Mouse (Mus musculus): Measurements from ENCODE around the gene Adh4. TPM values are rescaled to one million over a fixed set of nuclear protein-coding genes. Genes with fewer than 3 reads are reported as not detected.
A peak's percentile ranks its signal among the peaks of the same experiment; 100 is the strongest.
"Not testable (repeated sequence)": the region's sequence is repeated elsewhere in the genome, so short reads cannot be mapped to it uniquely, and the experiment has no call there.

Gene Adh4
- polyA plus RNA-seq, 1 experiment, result not detected

DNA sequence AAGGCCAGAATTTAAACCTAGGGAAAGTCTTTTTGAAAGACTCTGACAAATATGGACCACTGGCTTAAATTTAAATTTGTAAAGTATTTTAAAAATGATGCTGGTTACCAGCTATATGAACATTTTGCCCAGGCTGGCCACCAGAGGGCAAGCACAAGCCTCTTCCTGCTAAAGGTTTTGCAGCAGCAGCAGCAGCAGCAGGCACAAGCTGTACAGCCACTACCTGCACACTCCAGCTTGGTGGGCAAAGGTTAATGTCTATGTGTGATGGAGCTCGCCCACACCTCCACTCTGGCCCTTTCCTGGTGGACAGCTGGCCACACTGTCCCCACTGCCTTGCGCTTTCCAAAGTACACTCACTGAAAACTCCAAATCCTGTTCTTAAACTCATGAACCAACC lies 47.9 kb downstream of the Adh4 start:
- TF ChIP-seq CTCF (IDR thresholded peaks at IDR 0.05; ENCODE audit: low read depth, low read length) (peak; percentile 46; the same call in 1 of the 2 replicates), POLR2A (IDR thresholded peaks at IDR 0.05; ENCODE audit: borderline replicate concordance, low read depth, low read length) (no peak)
- Histone ChIP-seq H3K27ac (ENCODE audit: insufficient read depth, low read depth, low read length) (no peak overlapping the region), H3K4me3 (ENCODE audit: insufficient read depth, low read length) (no peak overlapping the region), H3K4me1 (ENCODE audit: control insufficient read depth, insufficient read depth, low read length) (no peaks in the 10 kb centered on the region)

DNA sequence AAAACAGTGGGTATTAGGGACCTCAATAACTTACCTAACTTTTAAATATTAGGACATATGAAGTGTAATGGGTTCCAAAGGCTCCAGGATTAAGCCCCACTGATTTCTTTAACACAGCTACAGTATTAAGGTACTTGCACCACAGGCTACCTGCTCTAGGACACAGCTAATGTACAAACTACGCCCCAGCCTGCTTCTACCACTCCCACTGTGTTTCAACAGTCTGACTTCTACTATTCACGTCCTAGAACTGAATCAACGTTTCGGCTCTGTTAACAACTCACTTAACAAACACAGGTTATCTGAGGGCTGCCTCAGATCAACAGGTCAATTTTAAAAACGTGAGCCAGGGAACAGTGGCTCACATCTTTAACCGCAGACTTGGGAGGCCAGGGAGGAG lies 48.5 kb downstream of the Adh4 start:
- no peak for TF ChIP-seq CTCF (IDR thresholded peaks at IDR 0.05; ENCODE audit: low read depth, low read length)
- TF ChIP-seq POLR2A (IDR thresholded peaks at IDR 0.05; ENCODE audit: borderline replicate concordance, low read depth, low read length), result no peak
- no peak overlapping the region for H3K4me3 ChIP-seq (ENCODE audit: insufficient read depth, low read length)
- H3K27ac ChIP-seq (ENCODE audit: insufficient read depth, low read depth, low read length), result no peak overlapping the region
- no peaks in the 10 kb centered on the region for H3K4me1 ChIP-seq (ENCODE audit: control insufficient read depth, insufficient read depth, low read length)

DNA sequence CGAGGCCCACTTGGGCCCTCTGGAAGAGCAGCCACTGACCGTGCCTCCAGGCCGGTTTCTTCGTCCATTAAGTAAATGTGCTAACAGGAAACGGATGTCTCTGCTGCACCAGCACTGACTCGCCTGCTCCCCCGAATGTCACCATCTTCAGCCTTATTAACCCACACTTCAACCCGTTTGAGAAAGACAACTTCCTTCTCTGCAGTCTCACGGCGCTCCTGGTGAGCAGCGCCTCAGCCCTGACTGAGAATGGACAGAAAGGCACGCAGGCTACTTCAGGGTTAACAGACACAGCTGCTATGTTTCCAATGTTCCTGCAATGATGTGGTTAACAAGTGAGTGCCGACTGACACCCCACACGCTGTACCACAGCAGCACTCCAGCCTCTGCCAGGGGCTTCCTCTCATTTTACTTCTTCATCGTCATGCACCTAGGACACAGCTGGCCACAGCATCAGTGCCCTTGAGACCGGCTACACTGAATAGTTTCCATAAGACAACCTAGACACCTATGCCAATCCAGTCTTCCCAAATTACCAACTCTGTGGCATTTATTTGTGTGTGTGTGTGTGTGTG lies 49.4 kb downstream of the Adh4 start:
- TF ChIP-seq CTCF (IDR thresholded peaks at IDR 0.05; ENCODE audit: low read depth, low read length) (no peak), POLR2A (IDR thresholded peaks at IDR 0.05; ENCODE audit: borderline replicate concordance, low read depth, low read length) (no peak)
- Histone ChIP-seq H3K4me3 (ENCODE audit: insufficient read depth, low read length) (no peak overlapping the region), H3K27ac (ENCODE audit: insufficient read depth, low read depth, low read length) (no peak overlapping the region), H3K4me1 (ENCODE audit: control insufficient read depth, insufficient read depth, low read length) (no peaks in the 10 kb centered on the region)

DNA sequence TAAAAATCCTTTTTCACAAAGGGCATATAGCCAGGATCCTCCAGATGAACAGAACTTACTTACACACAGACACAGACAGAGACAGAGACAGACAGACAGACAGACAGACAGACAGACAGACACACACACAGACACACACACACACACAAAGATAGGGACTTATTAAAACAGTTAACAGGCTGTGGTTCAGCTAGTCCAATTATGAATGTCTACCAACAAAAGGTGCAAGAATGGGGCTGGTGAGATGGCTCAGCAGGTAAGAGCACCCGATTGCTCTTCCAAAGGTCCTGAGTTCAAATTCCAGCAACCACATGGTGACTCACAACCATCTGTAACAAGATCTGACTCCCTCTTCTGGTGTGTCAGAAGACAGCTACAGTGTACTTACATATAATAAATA lies 51.4 kb downstream of the Adh4 start:
- H3K4me1 ChIP-seq (ENCODE audit: control insufficient read depth, insufficient read depth, low read length); H3K4me3 ChIP-seq (ENCODE audit: insufficient read depth, low read length); H3K27ac ChIP-seq (ENCODE audit: insufficient read depth, low read depth, low read length): not testable (repeated sequence)

DNA sequence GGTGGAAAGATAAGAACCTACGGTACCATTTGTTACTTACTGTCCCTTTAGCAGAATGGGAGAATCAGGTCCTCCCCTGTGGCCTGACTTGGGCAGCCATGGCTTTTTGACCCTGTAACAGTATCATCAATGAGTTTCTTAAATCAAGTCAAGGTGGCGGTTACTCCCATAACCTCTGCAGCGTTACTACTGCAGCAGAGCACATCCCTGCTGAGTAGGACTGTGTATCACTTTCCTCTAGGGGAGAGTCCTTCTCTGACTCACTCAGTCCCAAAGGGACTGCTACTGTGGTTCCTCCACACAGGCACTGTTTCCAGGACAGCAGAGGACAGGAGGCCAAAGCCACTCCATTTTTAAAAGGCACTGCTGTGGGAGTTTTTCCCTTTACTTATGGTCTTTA lies 55.8 kb downstream of the Adh4 start:
- H3K27ac ChIP-seq (ENCODE audit: insufficient read depth, low read depth, low read length), result no peak overlapping the region
- H3K4me3 ChIP-seq (ENCODE audit: insufficient read depth, low read length), result no peak overlapping the region
- H3K4me1 ChIP-seq (ENCODE audit: control insufficient read depth, insufficient read depth, low read length), result no peaks in the 10 kb centered on the region
- TF ChIP-seq CTCF (IDR thresholded peaks at IDR 0.05; ENCODE audit: low read depth, low read length), result no peak
- TF ChIP-seq POLR2A (IDR thresholded peaks at IDR 0.05; ENCODE audit: borderline replicate concordance, low read depth, low read length), result no peak

DNA sequence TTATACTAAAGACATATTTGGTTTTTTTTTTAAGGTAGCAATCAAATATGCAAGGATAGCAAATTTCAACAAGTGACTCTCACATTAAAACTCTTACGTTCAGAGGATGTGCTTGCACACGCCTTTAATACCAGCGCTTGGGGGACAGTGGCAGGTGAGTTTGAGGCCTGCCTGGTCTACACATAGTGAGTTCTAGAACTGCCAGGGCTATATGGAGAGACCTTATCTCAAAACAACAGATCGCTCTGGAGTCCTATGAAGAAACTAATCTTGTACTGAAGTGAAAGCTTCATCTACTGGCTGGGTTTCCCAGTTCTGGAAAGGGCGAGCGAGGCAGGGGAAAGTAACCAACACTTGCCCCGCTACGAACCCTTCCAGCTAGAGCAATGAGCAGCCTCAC lies 64.2 kb downstream of the Adh4 start:
- TF ChIP-seq CTCF (IDR thresholded peaks at IDR 0.05; ENCODE audit: low read depth, low read length) (no peak), POLR2A (IDR thresholded peaks at IDR 0.05; ENCODE audit: borderline replicate concordance, low read depth, low read length) (no peak)
- no peak overlapping the region for H3K4me3 ChIP-seq (ENCODE audit: insufficient read depth, low read length)
- H3K4me1 ChIP-seq (ENCODE audit: control insufficient read depth, insufficient read depth, low read length), result no peaks in the 10 kb centered on the region
- H3K27ac ChIP-seq (ENCODE audit: insufficient read depth, low read depth, low read length), result no peak overlapping the region

Other genes starting within 250 kb of the Adh4 start
- not detected in 2 replicates for gene 4930579F01Rik, start 221.6 kb upstream of the Adh4 start, polyA plus RNA-seq (2012; ENCODE audit: insufficient read depth, insufficient read length, missing spikeins)
- gene Adh7, start 197.7 kb upstream of the Adh4 start, polyA plus RNA-seq (2012; ENCODE audit: insufficient read depth, insufficient read length, missing spikeins), result not detected in 2 replicates
- not detected in 2 replicates for gene Adh1, start 154.5 kb upstream of the Adh4 start, polyA plus RNA-seq (2012; ENCODE audit: insufficient read depth, insufficient read length, missing spikeins)
- not detected in 2 replicates for gene Adh6a, start 102.2 kb upstream of the Adh4 start, polyA plus RNA-seq (2012; ENCODE audit: insufficient read depth, insufficient read length, missing spikeins)
- gene Adh6b, start 73.7 kb upstream of the Adh4 start, polyA plus RNA-seq (2012; ENCODE audit: insufficient read depth, insufficient read length, missing spikeins), result not detected in 2 replicates
- gene Adh5, start 27.6 kb downstream of the Adh4 start, polyA plus RNA-seq (2012; ENCODE audit: insufficient read depth, insufficient read length, missing spikeins), result 80.6 and 86.5 TPM in 2 replicates
- 22.6 and 33.7 TPM in 2 replicates for gene Metap1, start 74.0 kb downstream of the Adh4 start, polyA plus RNA-seq (2012; ENCODE audit: insufficient read depth, insufficient read length, missing spikeins)
- gene Eif4e, start 110.7 kb downstream of the Adh4 start, polyA plus RNA-seq (2012; ENCODE audit: insufficient read depth, insufficient read length, missing spikeins), result 92.7 and 102 TPM in 2 replicates